15 mouse cellular contexts compared by ENCODE assay signal in the genomic region with DNA sequence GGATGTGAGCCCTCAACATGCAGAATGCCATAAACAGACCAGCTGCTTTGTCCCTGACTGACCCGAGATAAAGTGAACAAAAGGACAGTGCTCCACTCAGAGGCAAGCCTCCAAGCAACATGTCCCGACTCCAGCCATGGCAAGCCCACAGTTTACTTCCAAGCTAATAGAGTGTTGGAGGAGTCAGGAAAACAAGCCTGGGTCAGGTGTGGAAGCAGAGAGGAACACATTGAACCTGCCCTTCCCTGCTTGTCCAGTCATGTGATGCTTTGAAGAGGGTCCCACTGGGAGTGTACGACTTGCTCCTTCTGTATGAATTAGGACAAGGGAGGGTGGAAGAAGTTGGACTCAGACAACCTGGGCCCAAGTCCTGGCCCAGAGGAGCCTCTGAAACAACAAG.
"Had no signal": no experiment of that assay in that cellular context is flagged by ENCODE, and none has a peak within 500 bp of the region (broad histone marks: within the 10 kb centered on the region; RNA-seq: fewer than 3 reads in every experiment).

No protein-coding gene starts in this region.

- H3K27me3 ChIP-seq: limb, embryonic 12.5 days; liver, embryonic 15.5 days; neural tube, embryonic 12.5 days had no signal

- H3K4me1 ChIP-seq: liver, embryonic 15.5 days; megakaryocyte, embryonic 14.5 days had no signal

- H3K4me3 ChIP-seq: limb, embryonic 12.5 days; liver, embryonic 15.5 days; megakaryocyte, embryonic 14.5 days; neural tube, embryonic 12.5 days had no signal

- H3K36me3 ChIP-seq: limb, embryonic 12.5 days; liver, embryonic 15.5 days; neural tube, embryonic 12.5 days had no signal

- DNase-seq: kidney, adult 9 months; kidney, postnatal 36 days; layer of hippocampus, adult 9-11 months; layer of hippocampus, postnatal 36 days; liver; midbrain, embryonic 14.5 days had no signal

- H3K9me3 ChIP-seq: limb, embryonic 12.5 days; liver, embryonic 15.5 days; neural tube, embryonic 12.5 days had no signal

- ATAC-seq: inflammation-experienced regulatory T-cells, adult 6 months; intestine, postnatal 0 days had no signal

- H3K27ac ChIP-seq: kidney, postnatal 0 days; limb, embryonic 12.5 days; liver, embryonic 15.5 days; macrophage; neural tube, embryonic 12.5 days; stomach, postnatal 0 days had no signal

- H3K4me2 ChIP-seq: limb, embryonic 12.5 days; liver, embryonic 15.5 days; neural tube, embryonic 12.5 days had no signal

- H3K9ac ChIP-seq: limb, embryonic 12.5 days; liver, embryonic 15.5 days; neural tube, embryonic 12.5 days had no signal
